Mouse (Mus musculus) bone marrow, adult 2 months (tissue): ENCODE measurements around the gene Ddx59.

Experiments
- CTCF ChIP-seq: fragments of 200-500 bp; IDR thresholded peaks from 2 replicates; pipeline ENCODE4 v1.5.1; 2011; ENCODE audit warnings: low read length, control low read depth; ENCODE audit not compliant: control insufficient read depth, insufficient read depth
- POLR2A ChIP-seq: fragments of 200-500 bp; IDR thresholded peaks from 2 replicates; pipeline ENCODE4 v1.6.1; 2011; ENCODE audit warnings: low read depth, mild to moderate bottlenecking, control low read depth, low read length, borderline replicate concordance; ENCODE audit not compliant: control insufficient read depth

DNA sequence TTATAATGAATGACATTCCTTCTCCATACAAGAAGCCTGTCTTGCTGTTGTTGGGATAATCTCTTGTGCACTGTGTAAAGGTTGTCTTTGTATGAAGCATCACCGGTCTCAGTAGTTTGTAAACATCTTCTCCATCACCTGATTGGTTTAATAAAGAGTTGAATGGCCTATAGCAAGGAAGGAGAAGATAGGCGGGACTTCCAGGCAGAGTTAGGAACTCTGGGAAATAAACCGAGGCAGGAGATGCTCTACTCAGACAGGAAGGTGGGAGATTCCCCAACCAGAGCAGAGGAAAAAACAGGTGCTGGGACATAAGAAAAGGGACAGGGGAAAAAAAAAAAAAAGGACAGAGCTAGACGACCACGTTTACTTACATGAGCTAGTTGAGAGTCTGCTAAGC, 20.0 kb upstream of the Ddx59 start:
- TF ChIP-seq CTCF (no peak), POLR2A (no peak)
